Mouse (Mus musculus) c-Kit-positive CD71-positive TER-119-positive erythroid progenitor cells, embryonic 14.5 days (primary cell): ENCODE measurements around the gene Dzank1.
A peak's percentile ranks its signal among the peaks of the same experiment; 100 is the strongest.

Source experiments
- DNase-seq: peaks from one replicate; pipeline ENCODE4 v3.0.0-alpha.2; 2013; ENCODE audit warnings: low spot score

Dzank1 gene

GRCm38 (mm10) chr2:144526981-144527820 lies at the start of gene Dzank1, which contains the start of gene Polr3f:
TSS of gene Dzank1 (minus strand) at chr2:144527414.
TSS of gene Polr3f (plus strand) at chr2:144527718.
- DNase-seq: peak; percentile 92

DNA sequence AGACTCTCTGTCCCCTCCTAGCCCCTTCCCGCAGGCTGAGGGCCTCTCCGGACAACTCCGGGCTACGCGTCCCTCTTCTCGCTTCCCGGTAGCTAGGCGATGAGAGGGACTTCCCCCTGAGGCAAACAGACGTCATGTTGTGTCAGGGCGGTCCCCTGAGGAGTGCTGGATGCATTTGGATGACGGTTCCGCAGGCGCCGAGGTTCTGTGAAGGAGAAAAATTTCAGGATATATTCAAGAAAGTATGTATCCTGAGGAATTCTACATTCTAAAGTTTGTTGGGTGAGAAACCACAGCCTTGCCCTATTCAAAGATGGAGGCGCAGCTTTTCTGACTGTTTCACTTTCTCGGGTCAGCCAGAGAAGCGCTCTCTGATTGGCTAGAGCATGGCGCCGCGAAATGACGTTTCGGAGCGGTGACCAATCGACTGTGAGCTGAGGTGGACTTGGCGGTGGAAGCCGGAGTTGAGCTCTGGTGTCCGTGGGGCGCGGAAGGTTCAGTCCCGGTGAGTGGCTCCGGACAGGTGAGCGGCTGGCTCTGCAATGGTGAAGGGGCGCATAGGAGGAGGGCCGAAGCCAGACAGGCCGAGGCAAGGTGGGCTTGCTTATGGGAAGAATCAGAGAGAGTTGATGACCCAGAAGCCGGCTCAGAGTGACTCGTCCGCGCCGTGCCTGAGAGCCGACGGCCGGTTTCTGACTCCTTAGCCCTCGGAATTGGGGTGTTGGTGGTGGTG lies 28.8 kb upstream of the Dzank1 start, which contains the start of gene Sec23b:
TSS of gene Sec23b (plus strand) at position 410 of the 733 bp plus-strand sequence.
- DNase-seq: peak; percentile 96

GRCm38 (mm10) chr2:144555286-144555819 lies 28.1 kb upstream of the Dzank1 start:
- DNase-seq: peak; percentile 57

DNA sequence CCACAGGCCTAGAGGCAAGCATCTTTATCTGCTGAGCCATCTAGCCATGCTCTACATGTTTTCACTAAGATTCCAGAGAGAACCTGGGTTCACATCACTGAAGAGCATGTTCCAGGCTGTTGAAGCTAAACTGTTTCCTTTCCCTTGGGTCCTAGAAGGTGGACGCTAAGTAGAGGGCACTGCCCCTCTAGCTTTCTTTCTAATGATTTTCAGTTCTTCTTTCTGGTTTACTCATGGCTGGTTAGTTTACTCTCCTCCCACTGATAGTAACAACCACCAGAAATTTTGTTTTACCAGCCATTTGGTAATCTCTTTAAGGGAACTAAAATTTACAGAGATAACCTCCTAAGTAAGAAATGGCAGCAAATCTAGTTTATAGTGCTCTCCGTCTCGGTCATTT lies 26.7 kb upstream of the Dzank1 start:
- DNase-seq: no peak

DNA sequence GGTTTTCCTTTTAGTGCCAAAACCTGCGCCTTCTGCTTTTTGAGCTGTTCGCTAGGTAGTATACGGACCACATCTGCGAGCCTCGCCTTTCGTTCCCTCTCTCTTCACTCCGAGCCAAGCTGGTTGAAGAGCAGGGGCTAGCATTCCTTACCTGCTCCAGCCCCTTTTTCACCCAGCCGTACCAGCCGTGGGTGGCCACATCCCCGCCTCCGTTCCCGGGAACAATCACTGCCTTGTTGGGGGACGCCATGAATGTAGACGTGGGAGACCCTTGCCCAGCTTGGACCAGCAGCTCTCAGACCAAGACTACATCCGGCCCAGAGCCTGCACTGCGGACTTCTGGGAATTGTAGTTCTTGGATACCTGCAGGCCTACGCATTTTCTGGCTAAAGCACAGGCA lies 23.3 kb upstream of the Dzank1 start, which contains the start of gene Rbbp9:
TSS of gene Rbbp9 (minus strand) at position 341 of the 400 bp plus-strand sequence.
- DNase-seq: peak; percentile 40

- DNase-seq: no peak
Observed at GRCm38 (mm10) chr2:144547559-144547958, 20.3 kb upstream of the Dzank1 start.

GRCm38 (mm10) chr2:144545481-144545880 lies 18.3 kb upstream of the Dzank1 start:
- no peak for DNase-seq

- DNase-seq: no peak
Observed at GRCm38 (mm10) chr2:144545061-144545460, 17.8 kb upstream of the Dzank1 start.

DNA sequence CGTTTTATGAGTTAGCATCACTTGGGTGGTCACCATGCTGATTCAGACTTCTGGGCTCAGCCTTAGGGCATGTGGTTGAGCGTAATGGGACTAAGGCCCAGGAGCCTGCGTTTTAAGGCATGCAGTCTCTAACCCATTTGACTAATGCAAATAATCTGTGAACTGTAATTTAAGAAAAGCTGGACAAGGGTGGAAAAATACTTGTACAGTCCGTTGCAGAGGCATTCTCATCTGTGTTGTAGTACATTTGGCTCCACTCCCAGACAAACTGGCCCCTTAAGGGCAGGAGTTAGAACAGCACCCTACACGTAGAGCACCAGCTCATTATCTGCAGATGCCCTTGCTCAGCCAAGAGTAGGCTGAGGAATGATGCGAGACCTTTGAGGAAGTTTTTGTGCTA lies 17.4 kb upstream of the Dzank1 start:
- no peak for DNase-seq

- no peak for DNase-seq
Observed at GRCm38 (mm10) chr2:144543670-144544069, 16.5 kb upstream of the Dzank1 start.

DNA sequence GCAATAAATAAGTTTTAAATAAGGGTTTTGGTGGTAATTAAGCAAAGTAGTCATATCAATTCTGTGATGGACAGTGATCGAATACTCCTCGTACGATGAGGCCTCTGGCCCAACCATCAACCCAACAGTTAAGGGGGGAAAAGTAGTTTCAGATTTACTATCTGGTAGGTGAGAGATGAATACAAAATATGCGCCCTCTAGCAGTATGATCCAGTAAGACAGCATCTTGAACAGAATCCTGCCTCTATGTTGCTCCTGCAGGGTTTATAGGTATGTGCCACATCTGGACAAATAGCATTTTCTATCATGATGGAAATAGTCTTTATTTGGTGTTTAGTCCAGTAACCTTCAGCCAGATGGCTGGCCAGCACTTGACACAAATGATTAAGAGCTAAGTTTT lies 14.0 kb upstream of the Dzank1 start:
- DNase-seq: no peak

DNA sequence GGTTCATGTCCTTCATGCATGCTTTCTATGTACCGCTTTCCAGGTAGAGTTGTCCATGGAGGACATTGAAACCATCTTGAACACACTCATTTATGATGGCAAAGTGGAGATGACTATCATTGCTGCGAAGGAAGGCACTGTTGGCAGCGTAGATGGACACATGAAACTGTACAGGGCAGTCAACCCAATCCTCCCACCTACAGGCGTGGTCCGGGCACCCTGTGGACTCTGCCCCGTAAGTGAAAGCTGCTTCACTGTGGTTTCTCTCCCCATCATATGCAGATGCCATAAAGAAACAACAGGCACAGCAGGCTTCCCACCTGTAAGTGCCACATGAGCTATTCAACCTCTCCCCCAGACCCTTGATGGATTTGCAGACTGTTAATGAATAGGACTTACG lies 9.9 kb upstream of the Dzank1 start:
- DNase-seq: no peak

- no peak for DNase-seq
Observed at GRCm38 (mm10) chr2:144527821-144528174, 584 bp upstream of the Dzank1 start.

DNA sequence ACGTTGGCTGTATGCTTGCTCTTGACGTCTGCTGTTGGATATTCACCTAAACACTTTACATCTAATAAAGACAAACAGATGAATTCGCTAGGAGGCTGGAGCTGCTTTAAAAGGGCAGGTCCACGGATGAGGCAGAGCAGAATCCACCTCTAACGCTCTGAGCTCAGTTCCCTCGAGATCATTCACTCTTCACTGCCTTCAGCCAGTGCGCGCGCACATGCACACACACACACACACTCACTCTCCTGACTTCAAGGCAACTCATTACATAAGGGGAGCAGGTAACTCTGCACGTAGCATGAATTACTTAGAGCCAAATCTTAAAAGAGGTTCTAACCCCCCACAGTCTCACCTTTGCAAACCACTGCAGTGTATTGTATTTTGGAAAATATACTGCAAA lies 1.4 kb downstream of the Dzank1 start:
- DNase-seq: no peak

- no peak for DNase-seq
Observed at GRCm38 (mm10) chr2:144519772-144520171, 7.4 kb downstream of the Dzank1 start.

- no peak for DNase-seq
Observed at GRCm38 (mm10) chr2:144514619-144515018, 12.6 kb downstream of the Dzank1 start.

- DNase-seq: no peak
Observed at GRCm38 (mm10) chr2:144502134-144502533, 25.1 kb downstream of the Dzank1 start.

- DNase-seq: no peak
Observed at GRCm38 (mm10) chr2:144489342-144489741, 37.9 kb downstream of the Dzank1 start.

DNA sequence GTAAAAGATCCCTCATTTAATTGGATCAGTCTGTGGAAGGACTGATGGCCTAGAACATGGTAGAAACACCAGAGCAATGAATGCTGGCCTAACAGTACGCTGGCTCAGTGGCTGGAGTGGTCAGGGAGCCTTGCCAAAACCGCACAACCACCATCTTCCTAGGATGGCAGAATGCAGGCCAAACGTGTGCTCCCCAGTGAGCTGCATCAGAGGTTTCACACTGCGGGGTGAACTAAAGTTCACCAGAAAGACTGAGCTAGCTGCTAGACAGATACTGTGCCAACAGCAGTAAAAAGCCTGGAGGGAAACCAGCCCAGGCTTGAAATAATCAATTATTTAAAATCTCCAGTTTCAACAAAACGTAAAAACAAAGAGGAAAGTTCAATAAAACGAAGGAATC lies 39.7 kb downstream of the Dzank1 start:
- no peak for DNase-seq

DNA sequence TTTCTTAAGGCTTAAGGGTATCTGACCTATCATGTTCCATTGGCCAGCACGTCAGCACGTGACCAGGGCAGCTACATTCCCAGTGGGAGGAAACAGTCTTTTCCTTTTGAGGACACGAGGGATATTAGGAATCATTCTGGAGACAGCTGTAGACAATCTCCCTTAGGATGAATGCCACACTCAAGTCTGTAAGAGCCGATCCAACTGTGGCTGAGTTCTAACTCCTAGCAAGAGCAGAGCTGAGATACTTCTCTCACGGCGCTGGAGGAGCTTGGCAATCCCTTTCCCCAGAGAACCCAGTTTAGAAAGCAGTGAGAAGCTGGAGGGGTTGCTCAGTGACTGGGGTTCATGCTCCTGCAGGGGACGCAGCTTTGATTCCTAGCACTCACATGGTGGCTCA lies 41.8 kb downstream of the Dzank1 start:
- DNase-seq: no peak

DNA sequence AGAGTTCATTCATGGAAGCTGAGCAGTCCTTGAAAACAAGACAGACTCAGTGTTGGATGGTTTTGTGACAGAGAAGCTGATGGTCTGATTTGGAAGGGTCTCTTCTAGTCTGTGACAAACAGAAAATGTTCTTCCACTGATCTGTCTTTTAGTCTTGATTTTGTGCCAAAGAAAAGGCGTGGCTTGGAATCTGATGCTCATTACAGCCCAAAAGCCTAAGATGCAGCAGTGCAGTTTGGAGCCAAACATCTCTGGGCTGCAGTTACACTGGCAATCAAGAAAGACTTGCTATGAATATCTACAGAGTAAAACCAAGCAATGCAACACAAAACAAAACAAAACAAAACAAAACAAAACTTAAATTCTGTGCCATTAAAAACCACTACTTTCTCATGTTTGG lies 43.1 kb downstream of the Dzank1 start:
- DNase-seq: no peak

DNA sequence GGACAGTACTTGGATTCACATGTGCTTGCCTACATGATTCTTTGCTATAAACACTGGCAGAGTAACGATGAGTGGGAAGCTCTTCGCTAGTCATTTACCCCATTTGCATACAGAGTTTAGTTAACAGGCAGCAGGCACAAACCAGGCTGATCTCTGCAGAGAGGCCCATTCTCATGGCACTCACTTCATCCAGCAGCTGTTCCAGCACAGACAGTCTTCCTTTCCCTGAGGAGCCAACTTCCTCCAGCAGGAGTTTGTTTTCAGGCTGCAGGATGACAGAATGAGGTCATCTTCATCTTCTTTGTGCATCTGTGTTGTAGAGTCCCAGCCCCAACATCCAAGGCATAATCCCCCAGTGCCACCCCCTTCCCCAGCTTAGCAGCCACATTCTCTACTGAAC lies 47.8 kb downstream of the Dzank1 start:
- no peak for DNase-seq

GRCm38 (mm10) chr2:144467203-144467602 lies 60.0 kb downstream of the Dzank1 start:
- DNase-seq: no peak
